In the genomic region with DNA sequence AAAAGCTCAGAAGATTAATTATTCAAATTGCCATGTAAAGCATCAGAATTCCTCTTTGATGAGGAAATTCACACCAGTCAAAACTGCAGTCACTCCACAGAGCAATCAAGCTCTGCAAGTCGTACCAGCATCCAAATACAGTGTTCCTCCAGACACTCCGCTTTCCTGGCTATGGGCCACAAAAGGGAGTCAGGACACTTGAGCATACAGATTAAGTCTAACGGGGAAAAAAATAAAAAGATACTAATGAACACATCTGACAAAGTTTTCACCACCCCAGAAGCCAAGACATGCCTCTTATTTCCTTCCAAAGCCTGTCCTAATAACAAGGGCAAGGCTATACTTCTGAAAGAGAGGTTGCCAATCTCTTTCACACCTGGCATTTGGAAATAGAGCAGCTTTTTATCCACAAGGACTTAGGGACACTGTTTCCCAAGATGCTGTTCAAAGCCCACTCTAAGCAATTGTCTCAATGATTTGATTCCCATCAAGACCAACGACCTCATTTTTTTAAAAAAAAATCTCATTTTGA, we compare ENCODE assay signal across 31 mouse cellular contexts.
DNase-seq lines count a peak whose midpoint lies in the region; ATAC-seq lines count a peak whose summit lies in the region.
"Had no signal": no experiment of that assay in that cellular context is flagged by ENCODE, and none has a peak within 500 bp of the region (broad histone marks: within the 10 kb centered on the region; RNA-seq: fewer than 3 reads in every experiment).

No protein-coding gene starts in this region.

- H3K4me3 ChIP-seq in forebrain, embryonic 12.5 days (replicated peaks) = no peak overlapping the region
- H3K4me3 ChIP-seq in forebrain, embryonic 11.5 days (ENCODE audit: low read depth, low read length) = no peak overlapping the region
- no peak overlapping the region for H3K4me3 ChIP-seq in midbrain, embryonic 10.5 days
- no peak overlapping the region for H3K4me3 ChIP-seq in midbrain, embryonic 15.5 days
- no peak overlapping the region for H3K4me3 ChIP-seq in forebrain, embryonic 15.5 days
- no peak overlapping the region for H3K4me3 ChIP-seq in midbrain, embryonic 14.5 days (replicated peaks; ENCODE audit: low read depth, low read length)
- H3K4me3 ChIP-seq: heart, embryonic 15.5 days; hindbrain, embryonic 13.5 days; left cerebral cortex, adult 2 months; limb, embryonic 10.5 days; limb, embryonic 15.5 days; liver, embryonic 13.5 days; megakaryocyte, embryonic 14.5 days had no signal

- H3K9me3 ChIP-seq in forebrain, embryonic 12.5 days = no peaks in the 10 kb centered on the region
- no peaks in the 10 kb centered on the region for H3K9me3 ChIP-seq in forebrain, embryonic 11.5 days (ENCODE audit: control insufficient read depth, low read length)
- no peaks in the 10 kb centered on the region for H3K9me3 ChIP-seq in midbrain, embryonic 10.5 days (replicated peaks)
- H3K9me3 ChIP-seq in midbrain, embryonic 15.5 days = no peaks in the 10 kb centered on the region
- no peaks in the 10 kb centered on the region for H3K9me3 ChIP-seq in forebrain, embryonic 15.5 days
- no peaks in the 10 kb centered on the region for H3K9me3 ChIP-seq in midbrain, embryonic 14.5 days (ENCODE audit: control insufficient read depth, low read length)
- H3K9me3 ChIP-seq: heart, embryonic 15.5 days; hindbrain, embryonic 13.5 days; limb, embryonic 10.5 days; limb, embryonic 15.5 days; liver, embryonic 13.5 days; megakaryocyte, embryonic 14.5 days had no signal

- H3K27ac ChIP-seq in forebrain, embryonic 12.5 days = no peak overlapping the region
- H3K27ac ChIP-seq in forebrain, embryonic 11.5 days (ENCODE audit: low read depth, low read length) = no peak overlapping the region
- peak overlapping the region; percentile 61; the same call in 1 of the 2 replicates for H3K27ac ChIP-seq in midbrain, embryonic 10.5 days (replicated peaks)
- no peak overlapping the region for H3K27ac ChIP-seq in midbrain, embryonic 15.5 days
- peak overlapping the region; percentile 74 for H3K27ac ChIP-seq in forebrain, embryonic 15.5 days (replicated peaks)
- no peak overlapping the region for H3K27ac ChIP-seq in midbrain, embryonic 14.5 days (replicated peaks; ENCODE audit: low read depth, low read length)
- H3K27ac ChIP-seq: heart, embryonic 15.5 days; hindbrain, embryonic 13.5 days; left cerebral cortex, adult 2 months; limb, embryonic 10.5 days; limb, embryonic 15.5 days; liver, embryonic 13.5 days had no signal

- DNase-seq in forebrain, embryonic 11.5 days (ENCODE audit: low spot score) = no peak
- DNase-seq in midbrain, embryonic 10.5 days (ENCODE audit: low spot score) = no peak
- DNase-seq in midbrain, embryonic 14.5 days = peak; percentile 24
- DNase-seq in gastrocnemius, postnatal 25 days = no peak
- DNase-seq in urinary bladder, postnatal 14 days (ENCODE audit: low spot score) = no peak
- DNase-seq: adrenal gland, adult 2 months; adrenal gland, postnatal 36 days; cerebellum, adult 11 months; cerebellum, adult 9-10 months; cerebellum, postnatal 36 days; heart, postnatal 36 days; kidney, adult 11 months; kidney, postnatal 14 days; layer of hippocampus, adult 9-11 months; liver, embryonic 13.5 days; lung, adult 18-20 months; lung, postnatal 4 days; spleen, adult 18-20 months; thymus, postnatal 14 days had no signal

- ATAC-seq in forebrain, embryonic 12.5 days (ENCODE audit: low FRiP score) = peak; percentile 67; the same call in 1 of the 2 replicates
- ATAC-seq in forebrain, embryonic 11.5 days (replicated peaks; ENCODE audit: low FRiP score) = no peak
- no peak for ATAC-seq in midbrain, embryonic 15.5 days (replicated peaks)
- ATAC-seq in forebrain, embryonic 15.5 days (replicated peaks) = peak; percentile 86
- no peak for ATAC-seq in midbrain, embryonic 14.5 days (ENCODE audit: low FRiP score, low TSS enrichment)
- ATAC-seq: activated CD4-positive, CD25-positive, alpha-beta regulatory T cell, adult 4 months; lung, postnatal 0 days had no signal

- no peak overlapping the region for H3K4me2 ChIP-seq in forebrain, embryonic 12.5 days
- no peak overlapping the region for H3K4me2 ChIP-seq in forebrain, embryonic 11.5 days (ENCODE audit: low read depth, low read length, severe bottlenecking)
- H3K4me2 ChIP-seq in midbrain, embryonic 15.5 days = no peak overlapping the region
- no peak overlapping the region for H3K4me2 ChIP-seq in forebrain, embryonic 15.5 days (replicated peaks)
- H3K4me2 ChIP-seq in midbrain, embryonic 14.5 days (ENCODE audit: low read length) = no peak overlapping the region
- H3K4me2 ChIP-seq: heart, embryonic 15.5 days; hindbrain, embryonic 13.5 days; limb, embryonic 15.5 days; liver, embryonic 13.5 days had no signal

- no peak overlapping the region for H3K9ac ChIP-seq in forebrain, embryonic 12.5 days
- no peak overlapping the region for H3K9ac ChIP-seq in forebrain, embryonic 11.5 days (ENCODE audit: low read length)
- H3K9ac ChIP-seq in midbrain, embryonic 15.5 days = no peak overlapping the region
- no peak overlapping the region for H3K9ac ChIP-seq in forebrain, embryonic 15.5 days (replicated peaks)
- no peak overlapping the region for H3K9ac ChIP-seq in midbrain, embryonic 14.5 days (replicated peaks; ENCODE audit: low read length)
- H3K9ac ChIP-seq: heart, embryonic 15.5 days; hindbrain, embryonic 13.5 days; limb, embryonic 15.5 days; liver, embryonic 13.5 days had no signal

- 23% methylated on average over 4 of the region's 4 CpGs for WGBS in forebrain, embryonic 12.5 days
- 48% methylated on average over 4 of the region's 4 CpGs for WGBS in forebrain, embryonic 11.5 days
- WGBS in midbrain, embryonic 10.5 days = 69% methylated on average over 4 of the region's 4 CpGs
- WGBS in midbrain, embryonic 15.5 days = 42% methylated on average over 4 of the region's 4 CpGs
- 9% methylated on average over 4 of the region's 4 CpGs for WGBS in forebrain, embryonic 15.5 days
- WGBS in midbrain, embryonic 14.5 days = 51% methylated on average over 4 of the region's 4 CpGs

- peaks cover 20% of the 10 kb centered on the region for H3K4me1 ChIP-seq in forebrain, embryonic 12.5 days
- H3K4me1 ChIP-seq in forebrain, embryonic 11.5 days (replicated peaks; ENCODE audit: control insufficient read depth, insufficient read depth, low read length) = 0 out of 2 replicates have a peak, but pooled peaks cover 2% of the 10 kb centered on the region
- peaks cover 51% of the 10 kb centered on the region for H3K4me1 ChIP-seq in midbrain, embryonic 10.5 days
- H3K4me1 ChIP-seq in midbrain, embryonic 15.5 days = peaks cover 23% of the 10 kb centered on the region
- H3K4me1 ChIP-seq in forebrain, embryonic 15.5 days = peaks cover 32% of the 10 kb centered on the region
- peaks cover 25% of the 10 kb centered on the region for H3K4me1 ChIP-seq in midbrain, embryonic 14.5 days (ENCODE audit: control insufficient read depth, insufficient read depth, low read length)
- H3K4me1 ChIP-seq: heart, embryonic 15.5 days; limb, embryonic 15.5 days; liver, embryonic 13.5 days; megakaryocyte, embryonic 14.5 days had no signal

- H3K36me3 ChIP-seq in forebrain, embryonic 12.5 days (replicated peaks) = no peaks in the 10 kb centered on the region
- no peaks in the 10 kb centered on the region for H3K36me3 ChIP-seq in forebrain, embryonic 11.5 days (ENCODE audit: control insufficient read depth, insufficient read depth, low read length)
- H3K36me3 ChIP-seq in midbrain, embryonic 10.5 days = no peaks in the 10 kb centered on the region
- H3K36me3 ChIP-seq in midbrain, embryonic 15.5 days (replicated peaks) = no peaks in the 10 kb centered on the region
- no peaks in the 10 kb centered on the region for H3K36me3 ChIP-seq in forebrain, embryonic 15.5 days
- H3K36me3 ChIP-seq in midbrain, embryonic 14.5 days (ENCODE audit: control insufficient read depth, insufficient read depth, low read length) = no peaks in the 10 kb centered on the region
- H3K36me3 ChIP-seq: heart, embryonic 15.5 days; hindbrain, embryonic 13.5 days; limb, embryonic 10.5 days; limb, embryonic 15.5 days; liver, embryonic 13.5 days had no signal

- H3K27me3 ChIP-seq in forebrain, embryonic 12.5 days = no peaks in the 10 kb centered on the region
- peaks cover 3% of the 10 kb centered on the region; the same call in 1 of the 2 replicates for H3K27me3 ChIP-seq in forebrain, embryonic 11.5 days (ENCODE audit: control insufficient read depth, insufficient read depth, low read length)
- H3K27me3 ChIP-seq in midbrain, embryonic 10.5 days (ENCODE audit: low read depth, poor library complexity, severe bottlenecking) = peaks cover 31% of the 10 kb centered on the region
- H3K27me3 ChIP-seq in midbrain, embryonic 15.5 days (replicated peaks) = no peaks in the 10 kb centered on the region
- no peaks in the 10 kb centered on the region for H3K27me3 ChIP-seq in forebrain, embryonic 15.5 days
- no peaks in the 10 kb centered on the region for H3K27me3 ChIP-seq in midbrain, embryonic 14.5 days (ENCODE audit: control insufficient read depth, insufficient read depth, low read length)
- H3K27me3 ChIP-seq: CH12.LX; heart, embryonic 15.5 days; hindbrain, embryonic 13.5 days; limb, embryonic 15.5 days; liver, embryonic 13.5 days; megakaryocyte, embryonic 14.5 days had no signal

Comparison
In these comparisons a context has a peak if more than half of its experiments do, and no peak if none do; other contexts are left out.
1. ATAC-seq: peak in forebrain, embryonic 12.5 days (single experiment) and forebrain, embryonic 15.5 days (single experiment); none in forebrain, embryonic 11.5 days (single experiment), midbrain, embryonic 15.5 days (single experiment) and midbrain, embryonic 14.5 days (single experiment).
2. H3K27ac ChIP-seq: peak in midbrain, embryonic 10.5 days (single experiment) and forebrain, embryonic 15.5 days (single experiment); none in forebrain, embryonic 12.5 days (single experiment), forebrain, embryonic 11.5 days (single experiment), midbrain, embryonic 15.5 days (single experiment) and midbrain, embryonic 14.5 days (single experiment).